Comparison of ENCODE assay signal across 8 mouse cellular contexts in genomic region chr4:40844251-40844721, GRCm38 (mm10). TPM values are rescaled to one million over a fixed set of nuclear protein-coding genes. Genes with fewer than 3 reads are reported as not detected.
DNase-seq lines count a peak whose midpoint lies in the region; ATAC-seq and TF ChIP-seq lines count a peak whose summit lies in the region.

No protein-coding gene starts in this region.

- no peak overlapping the region for H3K4me2 ChIP-seq in forebrain, embryonic 13.5 days
- H3K4me2 ChIP-seq in lung, embryonic 15.5 days = peak overlapping the region; percentile 35

- peak; percentile 55 for DNase-seq in gastrocnemius, adult 2 months
- DNase-seq in gastrocnemius, adult 18-20 months (ENCODE audit: low spot score) = no peak
- peak; percentile 78 for DNase-seq in CD4-positive helper T cell, adult 2 months (ENCODE audit: low read depth, low spot score)
- DNase-seq in induced T-regulatory cell, adult 2 months (ENCODE audit: low read depth) = peak; percentile 87
- DNase-seq in layer of hippocampus, adult 9-11 months = no peak

- no peaks in the 10 kb centered on the region for H3K27me3 ChIP-seq in forebrain, embryonic 13.5 days
- H3K27me3 ChIP-seq in lung, embryonic 15.5 days = no peaks in the 10 kb centered on the region
- H3K27me3 ChIP-seq in small intestine, adult 2 months (ENCODE audit: control insufficient read depth, insufficient read depth, low read length) = no peaks in the 10 kb centered on the region

- peak overlapping the region; percentile 46 for H3K4me3 ChIP-seq in gastrocnemius, adult 2 months
- H3K4me3 ChIP-seq in forebrain, embryonic 13.5 days = no peak overlapping the region
- H3K4me3 ChIP-seq in lung, embryonic 15.5 days = no peak overlapping the region
- H3K4me3 ChIP-seq in small intestine, adult 2 months (ENCODE audit: low read depth, low read length) = no peak overlapping the region

- intact Hi-C loops in gastrocnemius, adult 2 months (cut with DNase I) = no loop called here

- 10% methylated on average over 5 of the region's 5 CpGs for WGBS in forebrain, embryonic 13.5 days
- 14% methylated on average over 5 of the region's 5 CpGs for WGBS in lung, embryonic 15.5 days
- WGBS in small intestine, adult 2 months = 55% methylated on average over 5 of the region's 5 CpGs

- no peaks in the 10 kb centered on the region for H3K9me3 ChIP-seq in forebrain, embryonic 13.5 days (replicated peaks)
- H3K9me3 ChIP-seq in lung, embryonic 15.5 days = no peaks in the 10 kb centered on the region

- H3K9ac ChIP-seq in forebrain, embryonic 13.5 days = no peak overlapping the region
- H3K9ac ChIP-seq in lung, embryonic 15.5 days = no peak overlapping the region

- peak; percentile 73 for ATAC-seq in forebrain, embryonic 13.5 days
- ATAC-seq in lung, embryonic 15.5 days (ENCODE audit: borderline replicate concordance, extremely low read depth, low FRiP score, low TSS enrichment) = peak; percentile 94

- TF ChIP-seq CTCF in gastrocnemius, adult 2 months (IDR thresholded peaks at IDR 0.05) = no peak
- no peak for TF ChIP-seq CTCF in small intestine, adult 2 months (IDR thresholded peaks at IDR 0.05; ENCODE audit: extremely low read depth, insufficient read length, insufficient replicate concordance, low read depth, low read length)

- H3K4me1 ChIP-seq in forebrain, embryonic 13.5 days = peaks cover 33% of the 10 kb centered on the region
- H3K4me1 ChIP-seq in lung, embryonic 15.5 days = peaks cover 68% of the 10 kb centered on the region
- H3K4me1 ChIP-seq in small intestine, adult 2 months (ENCODE audit: control insufficient read depth, insufficient read depth, insufficient read length, low read length) = peaks cover 36% of the 10 kb centered on the region

- no peaks in the 10 kb centered on the region for H3K36me3 ChIP-seq in forebrain, embryonic 13.5 days (ENCODE audit: poor library complexity, severe bottlenecking)
- H3K36me3 ChIP-seq in lung, embryonic 15.5 days = no peaks in the 10 kb centered on the region
- H3K36me3 ChIP-seq in small intestine, adult 2 months (ENCODE audit: control insufficient read depth, insufficient read depth, low read length) = 0 out of 2 replicates have a peak, but pooled peaks cover 5% of the 10 kb centered on the region

- no peak for TF ChIP-seq POLR2A in small intestine, adult 2 months (IDR thresholded peaks at IDR 0.05; ENCODE audit: low read depth, low read length)

- peak overlapping the region; percentile 90 for H3K27ac ChIP-seq in gastrocnemius, adult 2 months
- H3K27ac ChIP-seq in forebrain, embryonic 13.5 days = peak overlapping the region; percentile 41
- peak overlapping the region; percentile 95 for H3K27ac ChIP-seq in lung, embryonic 15.5 days
- peak overlapping the region; percentile 63 for H3K27ac ChIP-seq in small intestine, adult 2 months (ENCODE audit: insufficient read depth, low read depth, low read length)

RNA-seq across cellular contexts. Expression of gene B4galt1, which starts 9.5 kb away (rescaled TPM):
- total RNA-seq in gastrocnemius, adult 2 months (2021) = 10 to 100 TPM; 30.5 to 42.2 TPM
- 10 to 100 TPM; 23.0 to 25.4 TPM for total RNA-seq in gastrocnemius, adult 18-20 months (2021)
- polyA plus RNA-seq in forebrain, embryonic 13.5 days (2015; fragmentation: Nextera tagmentation; extraction: Ambion mirVana) = 7.8 and 9.1 TPM in 2 replicates
- polyA plus RNA-seq in lung, embryonic 15.5 days (2015; fragmentation: Nextera tagmentation; extraction: Ambion mirVana) = 70.0 and 74.5 TPM in 2 replicates
- polyA plus RNA-seq in small intestine, adult 2 months (2012; rRNA removed) = 71.3 and 79.4 TPM in 2 replicates

Comparison
In these comparisons a context has a peak if more than half of its experiments do, and no peak if none do; other contexts are left out.
1. DNase-seq: peak in gastrocnemius, adult 2 months (single experiment), CD4-positive helper T cell, adult 2 months (single experiment) and induced T-regulatory cell, adult 2 months (single experiment); none in gastrocnemius, adult 18-20 months (single experiment) and layer of hippocampus, adult 9-11 months (single experiment).
2. H3K27ac ChIP-seq: peak in every context shown above with its lines; median percentile 95 in lung, embryonic 15.5 days; 90 in gastrocnemius, adult 2 months; 63 in small intestine, adult 2 months; 41 in forebrain, embryonic 13.5 days.